Mouse (Mus musculus) liver, embryonic 16.5 days (tissue): ENCODE data around the gene Gm8914. TPM values are rescaled to one million over a fixed set of nuclear protein-coding genes. Genes with fewer than 3 reads are reported as not detected.
"Not testable (repeated sequence)": the region's sequence is repeated elsewhere in the genome, so short reads cannot be mapped to it uniquely, and the experiment has no call there.

ENCODE experiments used
- ATAC-seq: fragments of 200-750 bp; cut with Nextera tagmentation; 2 replicates; pipeline ENCODE4 v1.8.0; 2017; ENCODE audit warnings: low read depth, mild to moderate bottlenecking, moderate number of reproducible peaks, moderate library complexity
- H3K27ac ChIP-seq: fragments of 300-500 bp; sonication (generic); 2 replicates; pipeline ENCODE4 v1.5.1; 2014; ENCODE audit warnings: mild to moderate bottlenecking, low read length
- H3K27me3 ChIP-seq: fragments of 300-500 bp; sonication (generic); 2 replicates; pipeline ENCODE4 v1.6.1; 2014; ENCODE audit warnings: low read depth, low read length, mixed read lengths; ENCODE audit not compliant: control insufficient read depth, insufficient read depth
- H3K36me3 ChIP-seq: fragments of 300-500 bp; sonication (generic); 2 replicates; pipeline ENCODE4 v1.6.1; 2014; ENCODE audit warnings: mild to moderate bottlenecking; ENCODE audit not compliant: control insufficient read depth, insufficient read depth
- H3K4me1 ChIP-seq: fragments of 300-500 bp; sonication (generic); 2 replicates; pipeline ENCODE4 v1.6.1; 2014; ENCODE audit warnings: low read depth, low read length, mixed read lengths; ENCODE audit not compliant: control insufficient read depth
- H3K4me2 ChIP-seq: fragments of 300-500 bp; sonication (generic); 2 replicates; pipeline ENCODE4 v1.6.1; 2014; ENCODE audit warnings: low read depth, low read length, mixed read lengths
- H3K4me3 ChIP-seq: fragments of 300-500 bp; sonication (generic); 2 replicates; pipeline ENCODE4 v1.5.1; 2014; ENCODE audit warnings: low read depth, mild to moderate bottlenecking, low read length
- H3K9ac ChIP-seq: fragments of 300-500 bp; sonication (generic); 2 replicates; pipeline ENCODE4 v1.6.1; 2014; ENCODE audit warnings: low read depth, low read length
- H3K9me3 ChIP-seq: fragments of 300-500 bp; sonication (generic); replicated peaks from 2 replicates; pipeline ENCODE4 v1.6.1; 2016; ENCODE audit warnings: low read length; ENCODE audit not compliant: control insufficient read depth
- WGBS: fragments of 180-500 bp; shearing (Covaris S2); extraction: QIAGEN DNeasy Blood & Tissue Kit; methylation state at CpG from one replicate; pipeline ENCODE4 v1.1.7; 2014; ENCODE audit not compliant: insufficient replicate concordance; 5-methylcytosine and 5-hydroxymethylcytosine counted together
- polyA plus RNA-seq: library from polyadenylated mRNA; unstranded; fragments of >200 nt; fragmentation: Nextera tagmentation; extraction: Ambion mirVana; gene quantifications from 2 replicates; pipeline ENCODE4 v1.2.1, GENCODE M21; 2015

Gm8914 gene
- not detected in 2 replicates for polyA plus RNA-seq

DNA sequence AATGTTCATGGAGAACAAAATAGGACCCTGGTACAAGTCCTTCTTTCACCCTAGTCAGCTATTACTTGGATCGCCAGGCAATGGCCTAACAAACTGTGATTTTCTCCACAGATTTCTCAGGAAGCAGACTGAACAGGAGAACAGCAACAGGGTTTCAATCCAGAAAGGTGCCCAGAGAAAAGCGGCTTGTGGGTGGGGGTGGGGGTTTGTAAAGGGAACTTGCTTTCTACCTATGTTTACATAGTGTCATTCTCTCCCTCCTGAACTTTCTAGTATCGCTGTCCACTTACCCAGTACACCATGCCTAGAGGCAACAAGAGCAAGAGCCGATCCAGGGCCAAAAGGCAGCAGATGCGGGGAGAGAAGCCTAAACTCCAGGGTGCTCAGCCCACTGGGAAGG, at the start of gene Gm8914:
Gene Gm8914 (plus strand): TSS at position 301 of the 400 bp plus-strand sequence.
- H3K27ac ChIP-seq, H3K4me2 ChIP-seq, H3K9ac ChIP-seq, H3K36me3 ChIP-seq, H3K4me1 ChIP-seq, H3K4me3 ChIP-seq, H3K9me3 ChIP-seq, H3K27me3 ChIP-seq, ATAC-seq: not testable (repeated sequence)
- WGBS, result no CpG with 5 or more reads among the region's 5 CpGs

Other genes with a start within 250 kb of the Gm8914 start
- gene Mageb2, start 148.4 kb upstream of the Gm8914 start, polyA plus RNA-seq, result not detected in 2 replicates
- gene Gm5072, start 87.6 kb upstream of the Gm8914 start, polyA plus RNA-seq, result not detected in 2 replicates
- not detected in 2 replicates for gene 1700084M14Rik, start 95.8 kb downstream of the Gm8914 start, polyA plus RNA-seq
- not detected in 2 replicates for gene Gm14781, start 152.1 kb downstream of the Gm8914 start, polyA plus RNA-seq